9 mouse cellular contexts compared by ENCODE assay signal in genomic region chr2:26201926-26202848, GRCm38 (mm10). TPM values are rescaled to one million over a fixed set of nuclear protein-coding genes. Genes with fewer than 3 reads are reported as not detected.
A peak's percentile ranks its signal among the peaks of the same experiment; 100 is the strongest.
DNase-seq lines count a peak whose midpoint lies in the region; ATAC-seq and TF ChIP-seq lines count a peak whose summit lies in the region.
"Had no signal": no experiment of that assay in that cellular context is flagged by ENCODE, and none has a peak within 500 bp of the region (broad histone marks: within the 10 kb centered on the region; RNA-seq: fewer than 3 reads in every experiment).

No protein-coding gene starts in this region.

- H3K4me3 ChIP-seq in liver, embryonic 12.5 days, result no peak overlapping the region
- H3K4me3 ChIP-seq in embryonic facial prominence, embryonic 14.5 days (ENCODE audit: low read depth, low read length), result 0 out of 2 replicates have a peak overlapping the region, but pooled peaks have one; percentile 4
- peak overlapping the region; percentile 22 for H3K4me3 ChIP-seq in hindbrain, postnatal 0 days (ENCODE audit: low read length)
- no peak overlapping the region for H3K4me3 ChIP-seq in stomach, embryonic 15.5 days (replicated peaks)

- H3K9me3 ChIP-seq in liver, embryonic 12.5 days (replicated peaks), result no peaks in the 10 kb centered on the region
- H3K9me3 ChIP-seq in embryonic facial prominence, embryonic 14.5 days (ENCODE audit: control insufficient read depth, low read length), result no peaks in the 10 kb centered on the region
- H3K9me3 ChIP-seq in hindbrain, postnatal 0 days (ENCODE audit: low read length), result no peaks in the 10 kb centered on the region
- no peaks in the 10 kb centered on the region for H3K9me3 ChIP-seq in stomach, embryonic 15.5 days

- no peaks in the 10 kb centered on the region for H3K36me3 ChIP-seq in liver, embryonic 12.5 days
- H3K36me3 ChIP-seq in embryonic facial prominence, embryonic 14.5 days (ENCODE audit: control insufficient read depth, insufficient read depth, low read length), result no peaks in the 10 kb centered on the region
- no peaks in the 10 kb centered on the region for H3K36me3 ChIP-seq in hindbrain, postnatal 0 days (ENCODE audit: insufficient read depth, low read length)
- H3K36me3 ChIP-seq in stomach, embryonic 15.5 days, result no peaks in the 10 kb centered on the region

- no peak for ATAC-seq in liver, embryonic 12.5 days
- ATAC-seq in embryonic facial prominence, embryonic 14.5 days (ENCODE audit: low read depth), result no peak
- no peak for ATAC-seq in hindbrain, postnatal 0 days
- ATAC-seq in stomach, embryonic 15.5 days (ENCODE audit: insufficient read depth, low FRiP score, low read depth), result no peak
- ATAC-seq: liver, postnatal 0 days had no signal

- TF ChIP-seq CTCF in hindbrain, postnatal 0 days (IDR thresholded peaks at IDR 0.05; ENCODE audit: low read depth), result no peak

- WGBS in liver, embryonic 12.5 days (ENCODE audit: insufficient replicate concordance), result 2% methylated on average over 77 of the region's 77 CpGs
- under 1% methylated on average over 51 of the region's 77 CpGs for WGBS in embryonic facial prominence, embryonic 14.5 days
- 2% methylated on average over 77 of the region's 77 CpGs for WGBS in hindbrain, postnatal 0 days
- under 1% methylated on average over 77 of the region's 77 CpGs for WGBS in stomach, embryonic 15.5 days

- peak overlapping the region; percentile 24; the same call in 1 of the 2 replicates for H3K4me2 ChIP-seq in liver, embryonic 12.5 days
- no peak overlapping the region for H3K4me2 ChIP-seq in embryonic facial prominence, embryonic 14.5 days (ENCODE audit: low read depth, low read length)
- peak overlapping the region; percentile 49 for H3K4me2 ChIP-seq in hindbrain, postnatal 0 days (ENCODE audit: low read depth, low read length)
- 0 out of 2 replicates have a peak overlapping the region, but pooled peaks have one; percentile 9 for H3K4me2 ChIP-seq in stomach, embryonic 15.5 days

- DNase-seq in liver, result no peak
- no peak for DNase-seq in embryonic facial prominence, embryonic 14.5 days (ENCODE audit: low spot score)
- no peak for DNase-seq in hindbrain, postnatal 0 days (ENCODE audit: low spot score)
- no peak for DNase-seq in left cerebral cortex, adult 8-10 months (ENCODE audit: low spot score in 2 of 2)
- no peak for DNase-seq in lung, adult 18-20 months
- DNase-seq: kidney, adult 2 months; liver, postnatal 0 days had no signal

- peaks cover 100% of the 10 kb centered on the region for H3K27me3 ChIP-seq in liver, embryonic 12.5 days (replicated peaks)
- peaks cover 100% of the 10 kb centered on the region for H3K27me3 ChIP-seq in embryonic facial prominence, embryonic 14.5 days (replicated peaks; ENCODE audit: control insufficient read depth, insufficient read depth, low read length)
- H3K27me3 ChIP-seq in hindbrain, postnatal 0 days (ENCODE audit: insufficient read depth, low read length), result peaks cover 87% of the 10 kb centered on the region
- peaks cover 100% of the 10 kb centered on the region for H3K27me3 ChIP-seq in stomach, embryonic 15.5 days (replicated peaks)

- H3K9ac ChIP-seq in liver, embryonic 12.5 days, result no peak overlapping the region
- no peak overlapping the region for H3K9ac ChIP-seq in embryonic facial prominence, embryonic 14.5 days (ENCODE audit: low read depth, low read length)
- H3K9ac ChIP-seq in hindbrain, postnatal 0 days (replicated peaks; ENCODE audit: low read length), result no peak overlapping the region
- no peak overlapping the region for H3K9ac ChIP-seq in stomach, embryonic 15.5 days
- H3K9ac ChIP-seq: liver, postnatal 0 days had no signal

- no peak overlapping the region for H3K27ac ChIP-seq in liver, embryonic 12.5 days
- H3K27ac ChIP-seq in embryonic facial prominence, embryonic 14.5 days (replicated peaks; ENCODE audit: low read depth, low read length), result no peak overlapping the region
- H3K27ac ChIP-seq in hindbrain, postnatal 0 days, result no peak overlapping the region
- H3K27ac ChIP-seq in stomach, embryonic 15.5 days, result no peak overlapping the region

- no peaks in the 10 kb centered on the region for H3K4me1 ChIP-seq in liver, embryonic 12.5 days
- no peaks in the 10 kb centered on the region for H3K4me1 ChIP-seq in embryonic facial prominence, embryonic 14.5 days (ENCODE audit: control insufficient read depth, insufficient read depth, low read length)
- 0 out of 2 replicates have a peak, but pooled peaks cover 5% of the 10 kb centered on the region for H3K4me1 ChIP-seq in hindbrain, postnatal 0 days (ENCODE audit: insufficient read depth, low read length)
- H3K4me1 ChIP-seq in stomach, embryonic 15.5 days, result peaks cover 14% of the 10 kb centered on the region; the same call in 1 of the 2 replicates

RNA-seq across cellular contexts. Expression of gene Lhx3, which starts 5.9 kb away (rescaled TPM):
- 0.22 TPM in 1 of 2 replicates, not detected in the other for polyA plus RNA-seq in liver, embryonic 12.5 days (2016; fragmentation: Nextera tagmentation; extraction: Ambion mirVana)
- polyA plus RNA-seq in embryonic facial prominence, embryonic 14.5 days (2014; fragmentation: Nextera tagmentation; extraction: Ambion mirVana), result 1.2 and 1.4 TPM in 2 replicates
- 2.3 and 7.8 TPM in 2 replicates for total RNA-seq in hindbrain, postnatal 0 days (2014; rRNA removed)
- 2.2 and 3.2 TPM in 2 replicates for polyA plus RNA-seq in hindbrain, postnatal 0 days (2015; fragmentation: Nextera tagmentation; extraction: Ambion mirVana)
- 0.08 TPM in 1 of 2 replicates, not detected in the other for polyA plus RNA-seq in stomach, embryonic 15.5 days (2015; fragmentation: Nextera tagmentation; extraction: Ambion mirVana)
- total RNA-seq in left cerebral cortex, adult 8-10 months (2022), result under 1 TPM in 3 of 4 experiments, not detected in 1; 0.21 to 0.42 (median 0.22) TPM
- polyA plus RNA-seq: kidney, adult 2 months; liver, postnatal 0 days had no signal

RNA-seq across cellular contexts. Expression of gene Qsox2, which starts 35.1 kb away (rescaled TPM):
- polyA plus RNA-seq in liver, embryonic 12.5 days (2016; fragmentation: Nextera tagmentation; extraction: Ambion mirVana), result 11.6 and 11.7 TPM in 2 replicates
- 17.2 and 18.4 TPM in 2 replicates for polyA plus RNA-seq in embryonic facial prominence, embryonic 14.5 days (2014; fragmentation: Nextera tagmentation; extraction: Ambion mirVana)
- total RNA-seq in hindbrain, postnatal 0 days (2014; rRNA removed), result 20.5 and 24.5 TPM in 2 replicates
- 8.8 and 9.4 TPM in 2 replicates for polyA plus RNA-seq in hindbrain, postnatal 0 days (2015; fragmentation: Nextera tagmentation; extraction: Ambion mirVana)
- polyA plus RNA-seq in stomach, embryonic 15.5 days (2015; fragmentation: Nextera tagmentation; extraction: Ambion mirVana), result 26.1 and 32.4 TPM in 2 replicates
- total RNA-seq in left cerebral cortex, adult 8-10 months (2022), result 10 to 100 TPM; 23.1 to 26.6 (median 25.7) TPM

Comparison
In these comparisons a context has a peak if more than half of its experiments do, and no peak if none do; other contexts are left out.
1. H3K4me3 ChIP-seq: peak in embryonic facial prominence, embryonic 14.5 days (single experiment) and hindbrain, postnatal 0 days (single experiment); none in liver, embryonic 12.5 days (single experiment) and stomach, embryonic 15.5 days (single experiment).